Mouse (Mus musculus) cerebral cortex, adult 2 months (tissue): ENCODE data around the gene Snapin.

Experiments
- WGBS: fragments of 180-500 bp; shearing (Covaris S2); methylation state at CpG from one replicate; pipeline ENCODE4 v1.1.7; 2018; 5-methylcytosine and 5-hydroxymethylcytosine counted together

Gene Snapin

DNA sequence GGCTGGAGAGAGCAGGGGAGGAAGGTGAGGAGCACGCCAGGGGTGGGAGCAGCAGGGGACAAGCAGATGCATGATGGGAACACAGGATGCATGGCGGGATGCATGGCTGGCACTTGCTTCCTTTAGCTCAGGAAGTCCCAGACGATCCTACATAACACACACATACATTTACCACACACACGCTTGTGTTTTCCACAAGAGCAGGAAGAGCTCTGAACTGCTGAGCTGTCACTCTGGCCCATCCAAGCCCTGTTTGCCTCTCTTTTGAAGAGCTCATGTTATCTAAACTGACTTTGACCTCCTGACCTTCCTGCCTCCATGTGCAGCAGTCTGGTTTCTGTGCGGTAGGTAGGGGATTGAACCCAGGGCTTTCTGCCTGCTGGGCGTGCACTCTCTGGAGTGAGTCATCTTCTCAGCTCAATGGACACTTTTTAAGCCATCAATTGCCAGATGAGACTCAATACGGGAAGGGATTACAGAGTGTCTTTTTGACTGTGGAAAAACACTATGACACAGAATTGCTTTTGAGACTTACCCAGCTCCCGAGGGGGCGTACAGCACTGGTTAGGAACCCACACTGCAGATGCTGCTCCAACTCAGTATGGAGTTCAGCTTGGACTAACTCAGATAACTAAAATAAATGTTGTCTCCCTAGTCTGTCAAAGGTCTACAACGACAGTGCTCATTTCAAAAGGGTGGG, 39.3 kb downstream of the Snapin start:
- WGBS: 40% methylated on average over 10 of the region's 10 CpGs

DNA sequence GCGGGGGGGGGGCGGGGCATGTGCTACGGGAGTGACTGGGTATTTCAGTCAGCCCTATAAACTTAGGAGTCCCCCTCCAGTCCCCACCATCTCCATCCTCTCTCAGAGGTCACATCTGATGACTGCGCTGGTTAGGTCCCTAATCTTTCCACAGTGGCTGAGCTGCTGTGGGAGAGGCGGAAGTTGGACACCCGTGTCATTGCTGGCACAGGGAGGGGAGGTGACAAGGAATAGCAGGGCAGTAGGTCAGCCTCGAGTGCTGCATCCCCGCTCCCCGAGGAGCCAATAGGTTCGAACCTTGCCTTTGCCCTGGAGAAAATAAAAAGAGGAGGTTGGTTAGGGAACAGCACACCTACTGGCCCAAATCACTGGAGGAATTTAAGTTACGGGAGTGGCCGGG, 40.0 kb downstream of the Snapin start:
- WGBS: 43% methylated on average over 12 of the region's 12 CpGs

DNA sequence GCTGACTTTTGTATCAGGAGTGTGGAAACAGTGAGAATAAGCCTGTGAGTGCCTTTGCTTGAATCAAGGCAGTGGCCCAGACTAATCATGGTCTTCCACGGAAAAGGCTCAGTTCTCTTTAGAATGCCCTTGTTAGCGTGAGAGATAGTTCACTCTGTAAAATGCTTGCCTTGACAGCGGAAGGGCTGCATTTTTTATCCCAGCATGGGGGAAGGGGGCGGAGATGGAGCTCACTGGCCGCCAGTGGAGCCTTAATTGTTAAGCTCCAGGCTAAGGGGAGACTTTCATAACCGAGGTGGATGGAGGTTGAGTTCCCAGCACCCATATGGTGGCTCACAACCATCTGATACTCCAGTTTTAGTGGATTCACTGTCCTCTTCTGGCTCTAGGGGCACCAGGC, 42.2 kb downstream of the Snapin start:
- 73% methylated on average over 6 of the region's 6 CpGs for WGBS

DNA sequence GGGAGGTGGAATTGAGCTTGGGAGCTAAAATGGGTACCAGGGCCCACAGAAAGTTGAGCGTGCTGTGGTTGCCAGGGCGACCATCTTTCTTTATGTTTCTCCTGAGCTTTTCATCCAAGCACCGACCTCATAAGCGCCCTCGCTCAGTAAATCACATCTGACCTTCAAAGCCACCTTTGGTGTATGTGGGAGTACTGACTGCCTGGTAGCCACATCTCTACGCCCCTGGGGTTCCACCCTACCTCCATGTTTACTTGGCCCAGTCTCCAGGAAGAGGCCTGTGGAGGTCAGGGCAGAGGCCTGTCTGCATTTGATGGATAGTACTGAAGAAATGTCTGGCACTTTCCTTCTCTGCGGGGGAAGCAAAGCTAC, 43.7 kb downstream of the Snapin start:
- 53% methylated on average over 7 of the region's 7 CpGs for WGBS

DNA sequence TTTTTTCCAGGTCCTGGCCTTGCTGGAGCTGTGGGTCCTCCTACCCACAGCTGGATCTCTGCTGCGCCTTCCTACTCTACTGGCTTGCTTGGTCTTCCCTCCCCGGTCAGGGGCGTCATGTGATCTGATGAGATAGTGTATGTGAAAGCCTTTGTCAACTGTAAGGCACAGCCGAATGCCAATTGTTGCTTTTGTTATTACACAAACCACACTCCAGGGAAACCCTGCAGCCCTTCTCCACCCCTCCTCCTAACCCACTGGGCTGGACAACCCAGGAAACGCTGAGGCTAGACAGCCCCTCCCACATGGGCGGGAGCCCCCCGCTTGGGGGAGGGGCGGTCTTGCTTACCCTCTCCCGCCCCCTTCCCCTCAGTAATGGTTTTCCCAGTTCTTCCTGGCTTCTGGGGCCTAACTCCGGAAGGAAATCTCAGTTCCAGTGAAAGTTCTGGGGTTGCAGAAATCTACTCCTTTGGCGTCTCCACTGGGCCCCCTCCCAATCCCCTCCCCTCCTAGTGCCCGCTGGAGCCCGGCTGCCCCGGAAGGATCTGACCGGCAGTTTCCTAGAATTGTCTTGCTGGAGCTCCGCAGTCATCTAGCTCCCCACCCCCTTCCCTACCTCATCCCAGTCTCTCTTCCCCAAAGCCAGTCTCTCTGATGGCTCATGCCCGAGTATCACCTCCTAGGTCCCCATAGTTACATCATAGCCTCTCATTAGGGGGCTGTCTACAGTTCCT, 44.3 kb downstream of the Snapin start:
- 6% methylated on average over 17 of the region's 17 CpGs for WGBS

DNA sequence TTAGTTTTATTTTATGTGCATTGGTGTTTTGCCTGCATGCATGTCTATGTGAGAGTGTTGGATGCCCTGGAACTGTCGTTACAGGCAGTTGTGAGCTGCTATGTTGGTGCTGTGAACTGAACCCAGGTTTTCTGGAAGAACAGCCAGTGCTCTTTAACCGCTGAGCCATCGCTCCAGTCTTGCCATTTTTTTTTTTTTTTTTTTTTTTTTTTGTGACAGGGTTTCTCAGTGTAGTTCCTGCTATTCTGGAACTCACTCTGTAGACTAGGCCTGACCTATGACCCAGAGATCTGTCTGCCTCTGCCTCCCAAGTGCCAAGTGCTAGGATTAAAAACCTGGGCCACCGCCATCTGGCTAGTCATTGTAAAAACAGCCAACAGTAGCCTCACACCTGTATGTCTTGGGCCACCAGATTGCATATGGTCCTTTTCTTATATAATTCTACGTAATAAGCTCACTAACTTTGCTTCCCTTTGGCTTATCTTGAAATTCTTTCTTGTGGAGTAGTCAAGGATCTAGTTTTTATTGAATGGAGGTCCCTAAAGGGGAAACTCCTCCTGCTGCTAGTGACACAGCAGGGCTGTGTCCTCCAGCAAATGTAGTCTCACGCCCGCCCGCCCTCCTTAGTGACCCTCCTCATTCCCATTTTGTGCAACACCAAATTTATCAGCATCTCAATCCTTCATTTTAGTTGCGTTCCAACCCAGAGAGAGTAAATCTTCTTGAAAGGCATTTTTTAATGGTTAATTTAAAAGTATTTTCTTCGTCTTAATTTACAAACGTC, 45.2 kb downstream of the Snapin start:
- 76% methylated on average over 11 of the region's 11 CpGs for WGBS

DNA sequence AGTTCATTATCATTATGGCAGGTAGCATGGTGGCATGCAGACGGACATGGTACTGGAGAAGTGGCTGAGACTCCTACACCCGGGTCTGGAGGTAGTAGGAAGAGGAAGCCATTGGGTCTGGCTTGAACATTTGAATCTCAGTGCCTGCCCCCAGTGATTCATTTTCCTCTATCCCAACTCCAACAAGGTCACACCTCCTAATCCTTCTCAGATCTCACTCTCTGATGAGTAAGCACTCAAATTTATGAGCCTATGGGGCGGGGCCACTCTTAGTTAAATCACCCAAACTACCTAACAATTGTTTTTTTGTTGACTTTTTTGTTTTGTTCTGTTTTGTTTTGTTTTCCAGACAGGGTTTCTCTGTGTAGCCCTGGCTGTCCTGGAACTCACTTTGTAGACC, 46.9 kb downstream of the Snapin start:
- WGBS: 89% methylated on average over 3 of the region's 3 CpGs

DNA sequence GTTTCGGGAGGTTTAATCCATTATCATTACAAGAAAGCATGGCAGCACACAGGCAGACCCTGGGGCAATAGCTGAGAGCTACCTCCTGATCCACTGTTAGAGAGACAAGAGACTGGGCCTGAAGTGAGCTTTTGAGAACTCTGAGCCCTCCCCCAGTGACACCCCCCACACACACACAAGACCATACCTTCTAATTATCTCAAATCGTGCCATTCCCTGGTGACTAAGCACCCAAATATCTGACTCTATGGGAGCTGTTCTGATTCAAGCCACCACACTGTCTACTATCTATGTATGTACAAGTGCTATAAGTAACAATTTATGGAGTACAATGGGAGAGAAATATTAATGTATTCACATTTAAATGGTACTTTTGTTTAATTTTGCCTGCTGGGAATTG, 50.1 kb downstream of the Snapin start:
- WGBS: 84% methylated on average over 2 of the region's 2 CpGs
